ENCODE assay signal across 8 mouse cellular contexts in genomic region chr15:26875687-26876086, GRCm38 (mm10). TPM values are rescaled to one million over a fixed set of nuclear protein-coding genes. Genes with fewer than 3 reads are reported as not detected.
DNase-seq lines count a peak whose midpoint lies in the region; ATAC-seq lines count a peak whose summit lies in the region.

No protein-coding gene starts in this region.

- H3K27ac ChIP-seq in forebrain, embryonic 15.5 days (replicated peaks): 0 out of 2 replicates have a peak overlapping the region, but pooled peaks have one; percentile 32
- H3K27ac ChIP-seq in hindbrain, embryonic 13.5 days: peak overlapping the region; percentile 71
- H3K27ac ChIP-seq in stomach, embryonic 14.5 days (ENCODE audit: low read length): no peak overlapping the region

- no peak overlapping the region for H3K4me2 ChIP-seq in forebrain, embryonic 15.5 days (replicated peaks)
- no peak overlapping the region for H3K4me2 ChIP-seq in hindbrain, embryonic 13.5 days
- H3K4me2 ChIP-seq in stomach, embryonic 14.5 days (replicated peaks; ENCODE audit: low read depth, low read length): no peak overlapping the region

- H3K4me3 ChIP-seq in forebrain, embryonic 15.5 days: no peak overlapping the region
- H3K4me3 ChIP-seq in hindbrain, embryonic 13.5 days: no peak overlapping the region
- H3K4me3 ChIP-seq in stomach, embryonic 14.5 days (ENCODE audit: low read depth, low read length): no peak overlapping the region

- peak; percentile 88 for ATAC-seq in forebrain, embryonic 15.5 days (replicated peaks)
- peak; percentile 67; the same call in 1 of the 2 replicates for ATAC-seq in hindbrain, embryonic 13.5 days (ENCODE audit: low FRiP score)
- peak; percentile 79 for ATAC-seq in stomach, embryonic 14.5 days (ENCODE audit: insufficient number of reproducible peaks, insufficient read depth, low FRiP score, low read depth)
- no peak for ATAC-seq in megakaryocyte-erythroid progenitor cell, adult 5-6 weeks (replicated peaks; ENCODE audit: low FRiP score, low TSS enrichment, poor library complexity, severe bottlenecking)

- no peaks in the 10 kb centered on the region for H3K36me3 ChIP-seq in forebrain, embryonic 15.5 days
- no peaks in the 10 kb centered on the region for H3K36me3 ChIP-seq in hindbrain, embryonic 13.5 days
- no peaks in the 10 kb centered on the region for H3K36me3 ChIP-seq in stomach, embryonic 14.5 days (ENCODE audit: control insufficient read depth, insufficient read depth, low read length)

- no peaks in the 10 kb centered on the region for H3K9me3 ChIP-seq in forebrain, embryonic 15.5 days
- H3K9me3 ChIP-seq in hindbrain, embryonic 13.5 days: no peaks in the 10 kb centered on the region
- no peaks in the 10 kb centered on the region for H3K9me3 ChIP-seq in stomach, embryonic 14.5 days (ENCODE audit: control insufficient read depth, low read depth, low read length)

- H3K27me3 ChIP-seq in forebrain, embryonic 15.5 days: no peaks in the 10 kb centered on the region
- no peaks in the 10 kb centered on the region for H3K27me3 ChIP-seq in hindbrain, embryonic 13.5 days
- no peaks in the 10 kb centered on the region for H3K27me3 ChIP-seq in stomach, embryonic 14.5 days (ENCODE audit: control insufficient read depth, insufficient read depth, low read length)

- no peak overlapping the region for H3K9ac ChIP-seq in forebrain, embryonic 15.5 days (replicated peaks)
- H3K9ac ChIP-seq in hindbrain, embryonic 13.5 days: no peak overlapping the region
- H3K9ac ChIP-seq in stomach, embryonic 14.5 days (replicated peaks; ENCODE audit: low read depth, low read length): no peak overlapping the region

- WGBS in forebrain, embryonic 15.5 days: 17% methylated on average over 4 of the region's 4 CpGs
- WGBS in hindbrain, embryonic 13.5 days: 27% methylated on average over 4 of the region's 4 CpGs
- WGBS in stomach, embryonic 14.5 days: 14% methylated on average over 4 of the region's 4 CpGs

- peak; percentile 26 for DNase-seq in urinary bladder, postnatal 25 days (ENCODE audit: low spot score)
- no peak for DNase-seq in urinary bladder, postnatal 10 days (ENCODE audit: low spot score)
- DNase-seq in layer of hippocampus, postnatal 14 days (ENCODE audit: low spot score in 2 of 2): peak; percentile 36 to 85
- DNase-seq in mesoderm, embryonic 11.5 days (ENCODE audit: low read depth, low spot score): peak; percentile 55

- H3K4me1 ChIP-seq in forebrain, embryonic 15.5 days: peaks cover 10% of the 10 kb centered on the region
- peaks cover 40% of the 10 kb centered on the region for H3K4me1 ChIP-seq in hindbrain, embryonic 13.5 days (replicated peaks)
- H3K4me1 ChIP-seq in stomach, embryonic 14.5 days (ENCODE audit: control insufficient read depth, insufficient read depth, low read length): peaks cover 10% of the 10 kb centered on the region; the same call in 1 of the 2 replicates

RNA-seq across cellular contexts. Expression of gene Fbxl7, which starts 19.7 kb away (rescaled TPM):
- polyA plus RNA-seq in forebrain, embryonic 15.5 days (2015; fragmentation: Nextera tagmentation; extraction: Ambion mirVana): 5.8 TPM in 2 replicates
- 14.7 and 14.9 TPM in 2 replicates for polyA plus RNA-seq in hindbrain, embryonic 13.5 days (2015; fragmentation: Nextera tagmentation; extraction: Ambion mirVana)
- 1 to 10 TPM; 5.0 to 7.0 TPM for total RNA-seq in layer of hippocampus, postnatal 14 days (2021)
- 32.3 and 32.8 TPM in 2 replicates for polyA plus RNA-seq in stomach, embryonic 14.5 days (2014; fragmentation: Nextera tagmentation; extraction: Ambion mirVana)
- not detected in 2 replicates for total RNA-seq in megakaryocyte-erythroid progenitor cell, adult 5-6 weeks (2014; fragmentation: Nextera tagmentation)
- not detected in 2 replicates for total RNA-seq in megakaryocyte-erythroid progenitor cell, adult 5-6 weeks (2017)
